Mouse (Mus musculus) midbrain, postnatal 0 days (tissue): ENCODE measurements around the gene B3gnt3. TPM values are rescaled to one million over a fixed set of nuclear protein-coding genes. Genes with fewer than 3 reads are reported as not detected.

ENCODE experiments used
- ATAC-seq: fragments of 200-750 bp; cut with Nextera tagmentation; 2 replicates; pipeline ENCODE4 v1.8.0; 2017; ENCODE audit warnings: moderate number of reproducible peaks, mild to moderate bottlenecking, moderate TSS enrichment, moderate library complexity; ENCODE audit not compliant: low FRiP score
- DNase-seq: peaks from one replicate; pipeline ENCODE4 v3.0.0-alpha.2; 2015; ENCODE audit warnings: low spot score
- H3K27ac ChIP-seq: fragments of 300-500 bp; sonication (generic); 2 replicates; pipeline ENCODE4 v1.5.1; 2014; ENCODE audit warnings: low read depth, mild to moderate bottlenecking, low read length, mixed read lengths
- H3K27me3 ChIP-seq: fragments of 300-500 bp; sonication (generic); 2 replicates; pipeline ENCODE4 v1.6.1; 2014; ENCODE audit warnings: low read length, control low read depth, mixed read lengths; ENCODE audit not compliant: insufficient read depth
- H3K36me3 ChIP-seq: fragments of 300-500 bp; sonication (generic); 2 replicates; pipeline ENCODE4 v1.6.1; 2014; ENCODE audit warnings: low read length, control low read depth, mixed read lengths; ENCODE audit not compliant: insufficient read depth
- H3K4me1 ChIP-seq: fragments of 300-500 bp; sonication (generic); 2 replicates; pipeline ENCODE4 v1.6.1; 2014; ENCODE audit warnings: mild to moderate bottlenecking, control low read depth, antibody characterized with exemption, low read length, mixed read lengths; ENCODE audit not compliant: insufficient read depth
- H3K4me2 ChIP-seq: fragments of 300-500 bp; sonication (generic); 2 replicates; pipeline ENCODE4 v1.6.1; 2014; ENCODE audit warnings: low read depth, mild to moderate bottlenecking, low read length, mixed read lengths; ENCODE audit not compliant: poor library complexity, severe bottlenecking
- H3K4me3 ChIP-seq: fragments of 300-500 bp; sonication (generic); 2 replicates; pipeline ENCODE4 v1.5.1; 2014; ENCODE audit warnings: low read depth, mild to moderate bottlenecking, low read length, moderate library complexity
- H3K9ac ChIP-seq: fragments of 300-500 bp; sonication (generic); replicated peaks from 2 replicates; pipeline ENCODE4 v1.6.1; 2014; ENCODE audit warnings: mild to moderate bottlenecking, low read length, moderate library complexity, mixed read lengths; ENCODE audit not compliant: poor library complexity, severe bottlenecking
- H3K9me3 ChIP-seq: fragments of 300-500 bp; sonication (generic); 2 replicates; pipeline ENCODE4 v1.6.1; 2016; ENCODE audit warnings: low read length, control low read depth
- CTCF ChIP-seq: IDR thresholded peaks from 2 replicates; pipeline ENCODE4 v1.5.1; 2016; ENCODE audit warnings: antibody characterized with exemption, mild to moderate bottlenecking
- WGBS: fragments of 180-500 bp; shearing (Covaris S2); extraction: QIAGEN DNeasy Blood & Tissue Kit; methylation state at CpG from one replicate; pipeline ENCODE4 v1.1.7; 2014; 5-methylcytosine and 5-hydroxymethylcytosine counted together
- polyA plus RNA-seq: library from polyadenylated mRNA; unstranded; fragments of >200 nt; fragmentation: Nextera tagmentation; extraction: Ambion mirVana; gene quantifications from 2 replicates; pipeline ENCODE4 v1.2.1, GENCODE M21; 2015
- total RNA-seq: library from RNA; depleted of rRNA; stranded (reverse); fragments of >200 nt; gene quantifications from 2 replicates; pipeline ENCODE4 v1.2.3, GENCODE M21; 2014

The B3gnt3 gene
- total and polyA plus RNA-seq, 2 experiments from 2014 or later = 0.31 to 1.6 TPM

DNA sequence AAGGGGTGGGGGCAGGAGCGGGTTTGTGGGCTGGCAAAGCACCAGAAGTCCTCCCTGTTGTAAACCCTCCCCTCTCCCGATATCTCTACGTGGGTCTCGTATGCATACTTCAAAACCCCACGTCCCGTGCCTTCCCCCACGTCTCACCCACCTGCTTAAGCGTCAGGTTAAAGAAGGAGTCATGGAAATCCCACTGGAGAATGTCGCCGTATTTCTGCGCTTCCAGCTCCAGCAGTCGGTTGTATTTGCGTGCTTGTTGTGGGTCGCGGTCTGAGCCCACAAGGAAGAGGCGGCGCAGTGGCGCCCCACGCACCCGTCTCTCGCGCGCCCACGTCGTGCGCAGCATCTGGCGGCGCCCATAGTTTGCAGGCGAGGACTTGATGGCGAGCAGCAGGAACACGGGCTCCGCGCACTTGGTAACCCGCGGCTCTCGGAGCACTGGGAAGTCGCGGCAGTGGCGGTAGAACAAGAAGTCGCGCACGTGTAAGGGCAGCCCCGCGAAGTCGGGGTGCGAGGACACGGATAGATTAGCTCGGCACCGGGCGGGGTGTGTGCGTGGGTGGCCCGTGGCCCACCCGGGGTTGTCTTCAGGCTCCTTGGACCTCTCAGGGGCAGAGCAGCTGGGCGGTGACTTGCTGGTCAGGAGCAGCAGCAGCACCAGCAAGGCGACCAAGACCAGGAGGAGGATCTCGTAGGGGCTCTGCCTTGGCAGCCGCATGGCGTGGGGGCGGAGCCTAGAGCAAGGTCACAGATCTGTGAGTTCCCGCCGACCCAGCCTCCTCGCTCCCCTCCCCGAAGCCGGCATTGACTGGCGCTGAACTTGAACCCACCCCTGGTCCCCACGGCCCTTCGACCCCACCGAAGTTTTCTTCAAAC lies 8.2 kb downstream of the B3gnt3 start:
- Histone ChIP-seq H3K9ac (no peak overlapping the region; the same call in 1 of the 2 replicates), H3K4me2 (peak overlapping the region; percentile 40), H3K4me3 (peak overlapping the region; percentile 30), H3K27ac (no peak overlapping the region), H3K36me3 (no peaks in the 10 kb centered on the region), H3K9me3 (no peaks in the 10 kb centered on the region), H3K27me3 (peaks cover 69% of the 10 kb centered on the region), H3K4me1 (peaks cover 6% of the 10 kb centered on the region; the same call in 1 of the 2 replicates)
- DNase-seq (no peak), ATAC-seq (0 out of 2 replicates have a peak, but pooled peaks have one; percentile 32)
- 7% methylated on average over 62 of the region's 68 CpGs for WGBS
- TF ChIP-seq CTCF = no peak

GRCm38 (mm10) chr8:71692509-71692908 lies 9.1 kb downstream of the B3gnt3 start:
- H3K9me3 ChIP-seq = no peaks in the 10 kb centered on the region
- no peak for DNase-seq
- H3K9ac ChIP-seq = no peak overlapping the region; the same call in 1 of the 2 replicates
- no peaks in the 10 kb centered on the region for H3K36me3 ChIP-seq
- WGBS = 2% methylated on average over 28 of the region's 30 CpGs
- no peak overlapping the region for H3K27ac ChIP-seq
- H3K27me3 ChIP-seq = peaks cover 78% of the 10 kb centered on the region
- no peak for TF ChIP-seq CTCF
- peak overlapping the region; percentile 40 for H3K4me2 ChIP-seq
- peak overlapping the region; percentile 3; the same call in 1 of the 2 replicates for H3K4me3 ChIP-seq
- ATAC-seq = no peak
- peaks cover 6% of the 10 kb centered on the region; the same call in 1 of the 2 replicates for H3K4me1 ChIP-seq

DNA sequence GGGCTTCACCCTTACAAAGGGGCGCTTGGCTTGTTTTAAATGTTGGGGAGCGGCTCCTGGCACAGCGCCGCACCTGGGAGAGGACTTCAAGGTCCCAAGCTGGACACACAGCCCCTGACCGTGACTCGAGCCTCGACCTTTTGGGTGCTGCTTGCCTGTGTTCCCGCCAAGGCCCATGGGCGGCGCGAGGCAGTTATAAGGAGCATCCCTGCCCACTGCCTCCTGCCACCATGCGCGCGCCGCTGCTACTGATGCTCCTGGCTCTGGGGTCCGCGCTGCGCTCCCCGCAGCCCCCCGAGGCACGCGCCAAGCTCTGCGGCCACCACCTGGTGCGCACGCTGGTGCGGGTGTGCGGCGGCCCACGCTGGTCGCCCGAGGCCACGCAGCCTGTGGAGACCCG lies 12.6 kb downstream of the B3gnt3 start, which contains the start of gene Insl3:
TSS of gene Insl3 (plus strand) at position 187 of the 400 bp plus-strand sequence.
- Histone ChIP-seq H3K27ac (no peak within 1 kb of the TSS), H3K4me3 (0 out of 2 replicates have a peak within 1 kb of the TSS, but pooled peaks have one; percentile 5), H3K9ac (no peak within 1 kb of the TSS), H3K27me3 (peaks cover 97% of the 10 kb centered on the region), H3K36me3 (no peaks in the 10 kb centered on the region), H3K4me2 (no peak within 1 kb of the TSS), H3K4me1 (peaks cover 6% of the 10 kb centered on the region; the same call in 1 of the 2 replicates), H3K9me3 (no peaks in the 10 kb centered on the region)
- 6% methylated on average over 33 of the region's 33 CpGs for WGBS
- no peak for TF ChIP-seq CTCF
- DNase-seq = no peak
- no peak for ATAC-seq

GRCm38 (mm10) chr8:71687616-71688015 lies 14.0 kb downstream of the B3gnt3 start:
- Histone ChIP-seq H3K4me3 (no peak overlapping the region), H3K9me3 (no peaks in the 10 kb centered on the region), H3K27me3 (peaks cover 97% of the 10 kb centered on the region), H3K9ac (no peak overlapping the region), H3K27ac (no peak overlapping the region), H3K36me3 (no peaks in the 10 kb centered on the region), H3K4me2 (no peak overlapping the region), H3K4me1 (no peaks in the 10 kb centered on the region)
- no peak for ATAC-seq
- TF ChIP-seq CTCF = no peak
- no peak for DNase-seq
- 4% methylated on average over 8 of the region's 8 CpGs for WGBS

GRCm38 (mm10) chr8:71686143-71686734 lies 15.3 kb downstream of the B3gnt3 start:
- Histone ChIP-seq H3K27me3 (peaks cover 94% of the 10 kb centered on the region), H3K27ac (no peak overlapping the region), H3K9me3 (no peaks in the 10 kb centered on the region), H3K36me3 (no peaks in the 10 kb centered on the region), H3K4me1 (no peaks in the 10 kb centered on the region), H3K4me3 (peak overlapping the region; percentile 44), H3K9ac (peak overlapping the region; percentile 42; the same call in 1 of the 2 replicates), H3K4me2 (peak overlapping the region; percentile 75)
- 3% methylated on average over 23 of the region's 23 CpGs for WGBS
- no peak for TF ChIP-seq CTCF
- ATAC-seq (peak; percentile 65), DNase-seq (peak; percentile 42)
